Mouse (Mus musculus) cerebellum, adult (tissue): ENCODE measurements around the gene Cipc.

ENCODE experiments used
- ATAC-seq: cut with Nextera tagmentation; 2 replicates; pipeline ENCODE4 v1.9.2; 2017; ENCODE audit warnings: mild to moderate bottlenecking, moderate library complexity, mixed read lengths; ENCODE audit not compliant: insufficient number of reproducible peaks, low FRiP score, low TSS enrichment

Gene Cipc

GRCm38 (mm10) chr12:86984194-86984555 lies 37.3 kb downstream of the Cipc start:
- no peak for ATAC-seq

GRCm38 (mm10) chr12:86986562-86986961 lies 39.7 kb downstream of the Cipc start:
- ATAC-seq: no peak

GRCm38 (mm10) chr12:86988227-86988626 lies 41.4 kb downstream of the Cipc start:
- no peak for ATAC-seq

GRCm38 (mm10) chr12:86989378-86989777 lies 42.5 kb downstream of the Cipc start:
- no peak for ATAC-seq

- peak; percentile 69 for ATAC-seq
These were observed 43.3 kb downstream of the Cipc start, which contains the start of gene Zdhhc22 for GRCm38 (mm10) chr12:86989890-86990754. Gene Zdhhc22 (minus strand): TSS chr12:86990430.

GRCm38 (mm10) chr12:86990755-86991110 lies 43.9 kb downstream of the Cipc start:
- ATAC-seq: no peak

- no peak for ATAC-seq
These were observed 47.3 kb downstream of the Cipc start for GRCm38 (mm10) chr12:86994166-86994565.

- no peak for ATAC-seq
These were observed 47.9 kb downstream of the Cipc start for GRCm38 (mm10) chr12:86994776-86995175.

GRCm38 (mm10) chr12:86995931-86996330 lies 49.1 kb downstream of the Cipc start:
- ATAC-seq: no peak

GRCm38 (mm10) chr12:86998699-86999098 lies 51.9 kb downstream of the Cipc start:
- ATAC-seq: no peak

GRCm38 (mm10) chr12:86999283-86999820 lies 52.5 kb downstream of the Cipc start:
- no peak for ATAC-seq

GRCm38 (mm10) chr12:87000151-87000839 lies 53.5 kb downstream of the Cipc start:
- no peak for ATAC-seq

- ATAC-seq: no peak
These were observed 54.0 kb downstream of the Cipc start for GRCm38 (mm10) chr12:87000840-87001176.

GRCm38 (mm10) chr12:87002209-87002608 lies 55.4 kb downstream of the Cipc start:
- ATAC-seq: no peak

- ATAC-seq: no peak
These were observed 56.0 kb downstream of the Cipc start for GRCm38 (mm10) chr12:87002815-87003214.

GRCm38 (mm10) chr12:87003606-87004005 lies 56.8 kb downstream of the Cipc start:
- ATAC-seq: no peak

- ATAC-seq: no peak
These were observed 57.8 kb downstream of the Cipc start for GRCm38 (mm10) chr12:87004596-87004995.
